14 mouse cellular contexts compared by ENCODE assay signal in genomic region chr9:87733236-87733630, GRCm38 (mm10). TPM values are rescaled to one million over a fixed set of nuclear protein-coding genes. Genes with fewer than 3 reads are reported as not detected.
DNase-seq lines count a peak whose midpoint lies in the region; ATAC-seq and TF ChIP-seq lines count a peak whose summit lies in the region.
"Had no signal": no experiment of that assay in that cellular context is flagged by ENCODE, and none has a peak within 500 bp of the region (broad histone marks: within the 10 kb centered on the region; RNA-seq: fewer than 3 reads in every experiment).

No protein-coding gene starts in this region.

- TF ChIP-seq CTCF in forebrain, postnatal 0 days (IDR thresholded peaks at IDR 0.05; ENCODE audit: low read depth), result peak; percentile 32
- TF ChIP-seq CTCF in lung, embryonic 14.5 days (IDR thresholded peaks at IDR 0.05; ENCODE audit: low read depth), result no peak

- H3K4me3 ChIP-seq in forebrain, postnatal 0 days (ENCODE audit: low read depth, low read length), result no peak overlapping the region
- H3K4me3 ChIP-seq in forebrain, embryonic 12.5 days (replicated peaks), result no peak overlapping the region
- H3K4me3 ChIP-seq in lung, embryonic 14.5 days (ENCODE audit: low read depth, low read length), result no peak overlapping the region
- H3K4me3 ChIP-seq in embryonic facial prominence, embryonic 12.5 days, result no peak overlapping the region
- H3K4me3 ChIP-seq in limb, embryonic 11.5 days (ENCODE audit: low read depth, low read length), result peak overlapping the region; percentile 16
- H3K4me3 ChIP-seq: hindbrain, embryonic 15.5 days had no signal

- no peak overlapping the region for H3K4me2 ChIP-seq in forebrain, postnatal 0 days (ENCODE audit: low read depth)
- no peak overlapping the region for H3K4me2 ChIP-seq in forebrain, embryonic 12.5 days
- H3K4me2 ChIP-seq in lung, embryonic 14.5 days, result 0 out of 2 replicates have a peak overlapping the region, but pooled peaks have one; percentile 2
- H3K4me2 ChIP-seq in embryonic facial prominence, embryonic 12.5 days (replicated peaks), result 0 out of 2 replicates have a peak overlapping the region, but pooled peaks have one; percentile 4
- H3K4me2 ChIP-seq in limb, embryonic 11.5 days (ENCODE audit: low read depth, severe bottlenecking), result peak overlapping the region; percentile 39
- H3K4me2 ChIP-seq: hindbrain, embryonic 15.5 days had no signal

- peaks cover 74% of the 10 kb centered on the region for H3K27me3 ChIP-seq in forebrain, postnatal 0 days (ENCODE audit: insufficient read depth, low read length)
- peaks cover 78% of the 10 kb centered on the region for H3K27me3 ChIP-seq in forebrain, embryonic 12.5 days
- H3K27me3 ChIP-seq in lung, embryonic 14.5 days (ENCODE audit: insufficient read depth, low read length), result peaks cover 94% of the 10 kb centered on the region
- H3K27me3 ChIP-seq in embryonic facial prominence, embryonic 12.5 days, result peaks cover 52% of the 10 kb centered on the region
- peaks cover 34% of the 10 kb centered on the region for H3K27me3 ChIP-seq in limb, embryonic 11.5 days (ENCODE audit: control insufficient read depth, insufficient read depth, low read length)

- DNase-seq in forebrain, postnatal 0 days, result no peak
- peak; percentile 9 for DNase-seq in lung, embryonic 14.5 days
- DNase-seq in lung, postnatal 25 days (ENCODE audit: low spot score), result no peak
- no peak for DNase-seq in limb, embryonic 11.5 days (ENCODE audit: low spot score)
- no peak for DNase-seq in thymus, postnatal 10 days (ENCODE audit: low spot score in 2 of 2)
- DNase-seq in frontal cortex, postnatal 10 days (ENCODE audit: low spot score in 2 of 2), result no peak
- DNase-seq: adrenal gland, postnatal 10 days; kidney, postnatal 14 days; lung, adult 2 months had no signal

- no peaks in the 10 kb centered on the region for H3K9me3 ChIP-seq in forebrain, postnatal 0 days (ENCODE audit: low read length)
- H3K9me3 ChIP-seq in forebrain, embryonic 12.5 days, result no peaks in the 10 kb centered on the region
- no peaks in the 10 kb centered on the region for H3K9me3 ChIP-seq in lung, embryonic 14.5 days (ENCODE audit: low read depth, low read length)
- no peaks in the 10 kb centered on the region for H3K9me3 ChIP-seq in embryonic facial prominence, embryonic 12.5 days
- H3K9me3 ChIP-seq in limb, embryonic 11.5 days (ENCODE audit: control insufficient read depth, low read length), result no peaks in the 10 kb centered on the region
- H3K9me3 ChIP-seq: hindbrain, embryonic 15.5 days had no signal

- WGBS in forebrain, postnatal 0 days, result 2% methylated on average over 11 of the region's 11 CpGs
- WGBS in forebrain, embryonic 12.5 days, result under 1% methylated on average over 11 of the region's 11 CpGs
- WGBS in lung, embryonic 14.5 days, result 8% methylated on average over 11 of the region's 11 CpGs
- under 1% methylated on average over 11 of the region's 11 CpGs for WGBS in embryonic facial prominence, embryonic 12.5 days
- WGBS in limb, embryonic 11.5 days, result 1% methylated on average over 11 of the region's 11 CpGs

- H3K36me3 ChIP-seq in forebrain, postnatal 0 days (ENCODE audit: insufficient read depth), result no peaks in the 10 kb centered on the region
- H3K36me3 ChIP-seq in forebrain, embryonic 12.5 days (replicated peaks), result no peaks in the 10 kb centered on the region
- no peaks in the 10 kb centered on the region for H3K36me3 ChIP-seq in lung, embryonic 14.5 days (ENCODE audit: insufficient read depth)
- H3K36me3 ChIP-seq in embryonic facial prominence, embryonic 12.5 days, result no peaks in the 10 kb centered on the region
- no peaks in the 10 kb centered on the region for H3K36me3 ChIP-seq in limb, embryonic 11.5 days (ENCODE audit: control insufficient read depth, insufficient read depth, low read length)
- H3K36me3 ChIP-seq: hindbrain, embryonic 15.5 days had no signal

- H3K4me1 ChIP-seq in forebrain, postnatal 0 days (ENCODE audit: insufficient read depth), result no peaks in the 10 kb centered on the region; the same call in 1 of the 2 replicates
- peaks cover 18% of the 10 kb centered on the region for H3K4me1 ChIP-seq in forebrain, embryonic 12.5 days
- H3K4me1 ChIP-seq in lung, embryonic 14.5 days (ENCODE audit: insufficient read depth), result no peaks in the 10 kb centered on the region; the same call in 1 of the 2 replicates
- H3K4me1 ChIP-seq in embryonic facial prominence, embryonic 12.5 days, result peaks cover 11% of the 10 kb centered on the region
- peaks cover 19% of the 10 kb centered on the region for H3K4me1 ChIP-seq in limb, embryonic 11.5 days (ENCODE audit: control insufficient read depth, insufficient read depth, low read length)

- no peak overlapping the region for H3K27ac ChIP-seq in forebrain, postnatal 0 days (ENCODE audit: low read depth, low read length)
- H3K27ac ChIP-seq in forebrain, embryonic 12.5 days, result no peak overlapping the region
- no peak overlapping the region for H3K27ac ChIP-seq in lung, embryonic 14.5 days (ENCODE audit: low read depth)
- H3K27ac ChIP-seq in embryonic facial prominence, embryonic 12.5 days, result no peak overlapping the region
- 0 out of 2 replicates have a peak overlapping the region, but pooled peaks have one; percentile 4 for H3K27ac ChIP-seq in limb, embryonic 11.5 days (replicated peaks; ENCODE audit: low read depth, low read length)
- H3K27ac ChIP-seq: hindbrain, embryonic 15.5 days had no signal

- H3K9ac ChIP-seq in forebrain, postnatal 0 days, result no peak overlapping the region
- no peak overlapping the region for H3K9ac ChIP-seq in forebrain, embryonic 12.5 days
- H3K9ac ChIP-seq in lung, embryonic 14.5 days, result no peak overlapping the region
- no peak overlapping the region for H3K9ac ChIP-seq in embryonic facial prominence, embryonic 12.5 days
- H3K9ac ChIP-seq in limb, embryonic 11.5 days (ENCODE audit: low read length), result peak overlapping the region; percentile 37; the same call in 1 of the 2 replicates
- H3K9ac ChIP-seq: hindbrain, embryonic 15.5 days had no signal

- ATAC-seq in forebrain, postnatal 0 days, result no peak
- no peak for ATAC-seq in forebrain, embryonic 12.5 days (ENCODE audit: low FRiP score)
- no peak for ATAC-seq in lung, embryonic 14.5 days (ENCODE audit: insufficient read depth)
- ATAC-seq in embryonic facial prominence, embryonic 12.5 days (ENCODE audit: insufficient number of reproducible peaks, insufficient read depth, low FRiP score, low TSS enrichment), result no peak
- ATAC-seq in limb, embryonic 11.5 days (ENCODE audit: insufficient number of reproducible peaks, low FRiP score, low TSS enrichment, low read depth), result no peak

RNA-seq across cellular contexts. Expression of gene Tbx18, which starts 2.2 kb away (rescaled TPM):
- total RNA-seq in forebrain, postnatal 0 days (2014; rRNA removed), result 4.5 and 7.8 TPM in 2 replicates
- 1.5 and 1.7 TPM in 2 replicates for polyA plus RNA-seq in forebrain, postnatal 0 days (2015; fragmentation: Nextera tagmentation; extraction: Ambion mirVana)
- polyA plus RNA-seq in forebrain, embryonic 12.5 days (2016; fragmentation: Nextera tagmentation; extraction: Ambion mirVana), result 2.5 and 3.6 TPM in 2 replicates
- polyA plus RNA-seq in lung, embryonic 14.5 days (2014; fragmentation: Nextera tagmentation; extraction: Ambion mirVana), result 0.42 and 0.80 TPM in 2 replicates
- 8.8 and 10.0 TPM in 2 replicates for polyA plus RNA-seq in embryonic facial prominence, embryonic 12.5 days (2016; fragmentation: Nextera tagmentation; extraction: Ambion mirVana)
- polyA plus RNA-seq in limb, embryonic 11.5 days (2014; fragmentation: Nextera tagmentation; extraction: Ambion mirVana), result 33.4 and 38.0 TPM in 2 replicates
- total RNA-seq: common myeloid progenitor, adult 5-6 weeks had no signal
- polyA plus RNA-seq: small intestine, adult 2 months had no signal

Comparison
In these comparisons a context has a peak if more than half of its experiments do, and no peak if none do; other contexts are left out.
1. H3K4me2 ChIP-seq: peak in lung, embryonic 14.5 days (single experiment), embryonic facial prominence, embryonic 12.5 days (single experiment) and limb, embryonic 11.5 days (single experiment); none in forebrain, postnatal 0 days (single experiment) and forebrain, embryonic 12.5 days (single experiment).